Mouse (Mus musculus) left cerebral cortex, adult 9 months (tissue): ENCODE results near the gene Gas7.

Experiments
- DNase-seq, 2 experiments: peaks; one replicate each; pipeline ENCODE4 v3.0.0; 2022; ENCODE audit warnings: low spot score in 2 of 2

The Gas7 gene

DNA sequence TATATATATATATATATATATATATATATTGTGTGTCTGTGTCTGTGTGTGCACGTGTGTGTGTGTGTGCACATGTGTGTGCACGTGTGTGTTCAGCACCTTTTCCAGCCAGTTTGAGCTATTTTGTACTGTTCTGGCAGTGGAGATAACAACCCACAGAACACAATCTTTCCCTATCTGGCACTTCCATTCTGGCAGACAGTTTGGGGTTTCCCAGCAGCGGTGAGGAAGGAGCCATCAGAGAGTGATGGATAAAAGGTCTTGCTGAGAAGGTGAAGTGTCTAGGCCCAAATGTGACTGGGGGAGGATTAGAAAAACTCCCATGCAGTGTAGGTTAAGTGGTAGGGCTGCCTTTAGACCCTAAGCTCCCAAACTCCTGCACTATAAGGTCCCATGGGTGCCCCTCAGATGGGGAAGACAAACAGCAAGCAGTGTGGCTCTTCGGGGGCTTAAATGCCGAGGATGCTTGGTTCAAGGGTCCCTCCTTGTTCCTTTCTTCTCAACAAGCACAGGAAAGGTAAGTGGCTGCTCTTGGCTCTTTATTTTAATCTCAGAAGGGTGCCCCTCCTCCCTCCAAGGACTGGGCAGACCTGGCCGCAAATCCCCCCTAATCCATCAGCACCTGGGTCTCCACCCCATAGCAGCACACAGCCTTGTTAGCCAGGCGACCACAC lies 239.6 kb downstream of the Gas7 start, which contains the start of gene Rcvrn:
TSS of gene Rcvrn (plus strand) at position 624 of the 674 bp plus-strand sequence.
- DNase-seq, result no peak

GRCm38 (mm10) chr11:67712976-67713375 lies 257.7 kb downstream of the Gas7 start:
- DNase-seq, result peak in 1 of 2 experiments; percentile 48

- DNase-seq, result no peak
Measured at GRCm38 (mm10) chr11:67715382-67715781, 260.1 kb downstream of the Gas7 start.

DNA sequence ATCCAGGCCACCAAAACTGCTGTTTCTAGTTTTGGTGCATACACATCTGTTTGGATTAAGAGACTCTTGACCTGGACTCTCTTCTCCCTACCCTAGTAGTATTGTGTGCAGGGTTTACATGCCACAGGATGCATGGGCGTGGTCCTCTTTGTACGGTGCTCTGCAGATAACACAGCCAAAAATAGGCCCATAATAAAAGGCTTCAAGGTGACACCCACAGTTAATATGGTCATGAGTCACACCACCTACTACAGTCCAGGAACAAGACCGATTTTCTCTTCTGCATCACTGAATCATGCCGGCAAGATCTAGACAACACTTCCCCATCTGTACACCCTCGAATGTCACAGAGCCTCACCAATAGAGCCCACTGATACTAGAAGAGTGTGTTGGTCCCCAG lies 266.2 kb downstream of the Gas7 start:
- peak in 1 of 2 experiments; percentile 50 for DNase-seq

GRCm38 (mm10) chr11:67722399-67723156 lies 267.3 kb downstream of the Gas7 start:
- no peak for DNase-seq

GRCm38 (mm10) chr11:67723231-67724013 lies 268.2 kb downstream of the Gas7 start:
- DNase-seq, result peak; percentile 57 to 60

DNA sequence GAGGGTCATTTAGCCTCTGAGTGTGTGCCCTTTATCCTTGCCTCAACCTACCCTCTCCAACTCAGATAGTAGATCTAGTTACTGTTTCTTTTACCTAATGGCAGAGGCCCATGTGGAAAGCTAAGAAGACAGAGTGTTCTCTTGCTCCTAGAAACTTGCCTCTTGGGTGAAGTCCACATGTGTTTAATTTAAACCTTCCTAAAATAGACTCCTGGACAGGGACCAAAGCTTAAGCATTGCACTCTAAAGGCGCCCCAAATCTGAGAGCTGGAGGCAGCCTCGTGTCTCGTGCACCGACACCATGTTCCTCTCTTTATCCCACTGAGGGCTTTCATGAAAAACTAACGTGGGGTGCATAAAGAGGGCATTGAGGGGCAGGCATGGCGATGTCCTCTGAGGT lies 271.9 kb downstream of the Gas7 start:
- peak in 1 of 2 experiments; percentile 45 for DNase-seq

- DNase-seq, result no peak
Measured at GRCm38 (mm10) chr11:67728726-67729125, 273.5 kb downstream of the Gas7 start.

- DNase-seq, result no peak
Measured at GRCm38 (mm10) chr11:67731056-67731455, 275.8 kb downstream of the Gas7 start.

GRCm38 (mm10) chr11:67733726-67734125 lies 278.5 kb downstream of the Gas7 start:
- DNase-seq, result no peak

- DNase-seq, result peak; percentile 35 to 53
Measured at GRCm38 (mm10) chr11:67734597-67734996, 279.4 kb downstream of the Gas7 start.

DNA sequence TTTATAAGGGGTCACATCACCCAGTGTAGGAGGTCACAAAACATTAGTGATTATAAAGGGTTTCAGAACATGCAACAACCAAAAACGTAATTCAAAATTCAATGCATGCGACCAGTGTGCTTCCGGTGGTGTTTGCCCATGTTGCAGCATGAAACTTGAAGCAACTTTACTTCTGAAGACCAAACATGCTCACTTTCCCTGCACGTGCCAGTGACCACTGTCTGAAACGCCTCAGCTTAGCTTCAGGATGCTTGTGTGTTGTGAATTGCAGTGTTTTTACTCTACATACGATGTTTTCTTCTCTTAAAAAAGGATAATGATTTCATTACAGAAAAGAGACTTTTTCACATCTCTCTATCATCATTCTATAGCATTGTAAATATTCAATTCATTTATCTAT lies 283.1 kb downstream of the Gas7 start:
- DNase-seq, result no peak
